Mouse (Mus musculus): ENCODE results near the gene Col6a6.

- TF ChIP-seq CTCF (IDR thresholded peaks at IDR 0.05; ENCODE audit: borderline replicate concordance, extremely low read depth, insufficient read depth, insufficient read length) = no peak
- no peak for TF ChIP-seq POLR2A (IDR thresholded peaks at IDR 0.05; ENCODE audit: borderline replicate concordance, extremely low read depth, insufficient read depth, insufficient read length, poor library complexity, severe bottlenecking)
These were observed 16.5 kb downstream of the Col6a6 start for GRCm38 (mm10) chr9:105811458-105811857.

Data from brain, embryonic 14.5 days (tissue).